ENCODE assay signal across 25 mouse cellular contexts in the genomic region with DNA sequence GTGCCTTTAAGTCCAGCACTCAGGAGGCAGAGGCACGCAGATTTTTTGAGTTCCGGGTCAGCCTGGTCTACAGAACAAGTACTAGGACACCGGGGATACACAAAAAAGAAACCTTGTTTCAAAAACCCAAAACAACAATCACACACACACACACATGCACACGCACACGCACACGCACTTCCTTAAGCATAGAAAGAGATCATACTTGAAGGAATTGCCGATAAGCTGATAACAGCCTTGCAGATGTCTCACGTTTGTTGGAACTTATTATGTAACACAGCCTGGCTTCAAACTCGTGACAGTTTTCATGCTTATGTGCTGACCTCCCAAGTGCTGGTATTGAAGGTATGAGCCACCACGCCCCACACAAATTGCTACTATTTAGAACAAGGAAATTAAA. TPM values are rescaled to one million over a fixed set of nuclear protein-coding genes. Genes with fewer than 3 reads are reported as not detected.
A peak's percentile ranks its signal among the peaks of the same experiment; 100 is the strongest.
DNase-seq lines count a peak whose midpoint lies in the region; ATAC-seq and TF ChIP-seq lines count a peak whose summit lies in the region.
"Had no signal": no experiment of that assay in that cellular context is flagged by ENCODE, and none has a peak within 500 bp of the region (broad histone marks: within the 10 kb centered on the region; RNA-seq: fewer than 3 reads in every experiment).

No protein-coding gene starts in this region.

- 56% methylated on average over 10 of the region's 10 CpGs for WGBS in liver, postnatal 0 days (ENCODE audit: insufficient replicate concordance)
- WGBS in intestine, embryonic 15.5 days = 83% methylated on average over 10 of the region's 10 CpGs
- WGBS in cerebellum, adult 2 months = 94% methylated on average over 10 of the region's 10 CpGs

- no peaks in the 10 kb centered on the region for H3K36me3 ChIP-seq in liver, postnatal 0 days (replicated peaks; ENCODE audit: insufficient read depth, low read length)
- H3K36me3 ChIP-seq in MEL (ENCODE audit: control insufficient read depth in 1 of 2, insufficient read depth in 2 of 2, low read length in 2 of 2) = peaks cover 0 to 3% of the 10 kb centered on the region in 2 experiments; a peak in 2 of 4 replicates
- no peaks in the 10 kb centered on the region for H3K36me3 ChIP-seq in intestine, embryonic 15.5 days
- H3K36me3 ChIP-seq: forebrain, embryonic 10.5 days; heart, embryonic 12.5 days; heart, embryonic 15.5 days; hindbrain, embryonic 10.5 days; hindbrain, embryonic 13.5 days had no signal

- TF ChIP-seq EP300 in liver, postnatal 0 days (IDR thresholded peaks at IDR 0.05; ENCODE audit: low read depth) = no peak
- TF ChIP-seq EP300 in MEL (IDR thresholded peaks at IDR 0.05; ENCODE audit: low read depth in 1 of 2, low read length in 2 of 2) = no peak

- H3K4me2 ChIP-seq in liver, postnatal 0 days (ENCODE audit: low read depth, low read length) = no peak overlapping the region
- H3K4me2 ChIP-seq in intestine, embryonic 15.5 days (replicated peaks) = no peak overlapping the region
- H3K4me2 ChIP-seq: forebrain, embryonic 13.5 days; heart, embryonic 12.5 days; heart, embryonic 15.5 days; hindbrain, embryonic 13.5 days had no signal

- DNase-seq in liver, postnatal 0 days = no peak
- DNase-seq in liver = no peak
- peak; percentile 20 for DNase-seq in MEL (ENCODE audit: low read depth, low spot score)
- DNase-seq in naive thymus-derived CD4-positive, alpha-beta T cell, adult 2 months (ENCODE audit: low read depth) = peak; percentile 53
- no peak for DNase-seq in thymus, postnatal 4 days
- no peak for DNase-seq in spleen, postnatal 10 days (ENCODE audit: low spot score in 2 of 2)
- no peak for DNase-seq in cerebellum, adult 2 months
- DNase-seq: adrenal gland, postnatal 10 days; adrenal gland, postnatal 36 days; cerebellum, adult 18-20 months; cerebellum, postnatal 10 days; cerebellum, postnatal 36 days; gastrocnemius, postnatal 10 days; gastrocnemius, postnatal 36 days; heart, postnatal 10 days; heart, postnatal 36 days had no signal

- H3K27me3 ChIP-seq in liver, postnatal 0 days (ENCODE audit: insufficient read depth, low read length) = no peaks in the 10 kb centered on the region
- no peaks in the 10 kb centered on the region; a peak in 1 of 4 replicates for H3K27me3 ChIP-seq in MEL (ENCODE audit: control insufficient read depth in 1 of 2, insufficient read depth in 2 of 2, low read length in 2 of 2)
- H3K27me3 ChIP-seq in intestine, embryonic 15.5 days (replicated peaks) = no peaks in the 10 kb centered on the region
- no peaks in the 10 kb centered on the region for H3K27me3 ChIP-seq in cerebellum, adult 2 months (ENCODE audit: control insufficient read depth, insufficient read depth, low read length)
- H3K27me3 ChIP-seq: forebrain, embryonic 13.5 days; heart, embryonic 12.5 days; heart, embryonic 15.5 days had no signal

- peaks cover 34% of the 10 kb centered on the region for H3K4me1 ChIP-seq in liver, postnatal 0 days (ENCODE audit: insufficient read depth)
- peaks cover 2 to 12% of the 10 kb centered on the region in 2 experiments; a peak in 2 of 4 replicates for H3K4me1 ChIP-seq in MEL (ENCODE audit: control insufficient read depth in 1 of 2, insufficient read depth in 2 of 2, low read length in 2 of 2)
- peaks cover 17% of the 10 kb centered on the region for H3K4me1 ChIP-seq in intestine, embryonic 15.5 days (replicated peaks)
- H3K4me1 ChIP-seq in cerebellum, adult 2 months (ENCODE audit: control insufficient read depth, insufficient read depth, low read length) = no peaks in the 10 kb centered on the region

- TF ChIP-seq RAD21 in MEL (IDR thresholded peaks at IDR 0.05; ENCODE audit: low read depth, low read length) = no peak

- no peak for TF ChIP-seq CTCF in liver, postnatal 0 days (IDR thresholded peaks at IDR 0.05; ENCODE audit: low read depth)
- no peak for TF ChIP-seq CTCF in MEL (IDR thresholded peaks at IDR 0.05 in 2 of 3, conservative IDR thresholded peaks at IDR 0.05 in 1 of 3; ENCODE audit: control insufficient read depth in 1 of 3, insufficient read depth in 1 of 3, low read depth in 2 of 3, low read length in 3 of 3, poor library complexity in 1 of 3, severe bottlenecking in 1 of 3)
- no peak for TF ChIP-seq CTCF in cerebellum, adult 2 months (IDR thresholded peaks at IDR 0.05; ENCODE audit: borderline replicate concordance, insufficient read depth, low read depth, low read length)

- H3K27ac ChIP-seq in liver, postnatal 0 days (ENCODE audit: low read depth) = peak overlapping the region; percentile 96; the same call in 1 of the 2 replicates
- no peak overlapping the region for H3K27ac ChIP-seq in MEL (ENCODE audit: control insufficient read depth, low read depth, low read length)
- peak overlapping the region; percentile 80 for H3K27ac ChIP-seq in intestine, embryonic 15.5 days
- H3K27ac ChIP-seq in cerebellum, adult 2 months (ENCODE audit: insufficient read depth, low read length) = no peak overlapping the region
- H3K27ac ChIP-seq: forebrain, embryonic 10.5 days; forebrain, embryonic 13.5 days; heart, embryonic 15.5 days; hindbrain, embryonic 10.5 days; hindbrain, embryonic 13.5 days had no signal

- no peaks in the 10 kb centered on the region for H3K9me3 ChIP-seq in liver, postnatal 0 days (ENCODE audit: low read length)
- no peaks in the 10 kb centered on the region for H3K9me3 ChIP-seq in MEL (replicated peaks; ENCODE audit: insufficient read depth, low read length)
- H3K9me3 ChIP-seq in intestine, embryonic 15.5 days = no peaks in the 10 kb centered on the region
- H3K9me3 ChIP-seq: forebrain, embryonic 10.5 days; forebrain, embryonic 13.5 days; heart, embryonic 12.5 days; heart, embryonic 15.5 days; hindbrain, embryonic 10.5 days; hindbrain, embryonic 13.5 days had no signal

- H3K9ac ChIP-seq in liver, postnatal 0 days (replicated peaks) = no peak overlapping the region
- no peak overlapping the region for H3K9ac ChIP-seq in MEL (ENCODE audit: control insufficient read depth, low read depth, low read length, poor library complexity, severe bottlenecking)
- H3K9ac ChIP-seq in intestine, embryonic 15.5 days = no peak overlapping the region
- H3K9ac ChIP-seq: forebrain, embryonic 13.5 days; heart, embryonic 12.5 days; heart, embryonic 15.5 days; hindbrain, embryonic 13.5 days had no signal

- no peak overlapping the region for H3K4me3 ChIP-seq in liver, postnatal 0 days (ENCODE audit: low read depth, low read length)
- no peak overlapping the region for H3K4me3 ChIP-seq in MEL (ENCODE audit: control insufficient read depth in 1 of 2, insufficient read depth in 1 of 2, low read depth in 2 of 2, low read length in 2 of 2)
- H3K4me3 ChIP-seq in intestine, embryonic 15.5 days (replicated peaks) = no peak overlapping the region
- no peak overlapping the region for H3K4me3 ChIP-seq in cerebellum, adult 2 months (replicated peaks; ENCODE audit: insufficient read depth, low read depth, low read length)
- H3K4me3 ChIP-seq: forebrain, embryonic 10.5 days; forebrain, embryonic 13.5 days; heart, embryonic 12.5 days; heart, embryonic 15.5 days; hindbrain, embryonic 10.5 days; hindbrain, embryonic 13.5 days had no signal

- H3K79me2 ChIP-seq in MEL (ENCODE audit: control insufficient read depth, insufficient read depth, low read length, poor library complexity) = no peaks in the 10 kb centered on the region

- TF ChIP-seq POLR2A in MEL (IDR thresholded peaks at IDR 0.05; ENCODE audit: control insufficient read depth in 1 of 2, insufficient read depth in 1 of 2, low read depth in 1 of 2, low read length in 2 of 2, poor library complexity in 1 of 2) = no peak
- no peak for TF ChIP-seq POLR2A in cerebellum, adult 2 months (IDR thresholded peaks at IDR 0.05; ENCODE audit: borderline replicate concordance, insufficient read depth, low read length)

- ATAC-seq in liver, postnatal 0 days = no peak
- no peak for ATAC-seq in intestine, embryonic 15.5 days
- ATAC-seq: forebrain, embryonic 13.5 days; forebrain, embryonic 16.5 days; hindbrain, embryonic 16.5 days had no signal

TF ChIP-seq in MEL, 35 proteins besides CTCF, POLR2A, EP300 and RAD21:
- TF ChIP-seq GATA1 (IDR thresholded peaks at IDR 0.05; ENCODE audit: low read depth, low read length) = 0 out of 2 replicates have a peak, but pooled peaks have one; percentile 16
- peak; percentile 72; the same call in 1 of the 2 replicates for TF ChIP-seq BHLHE40 (IDR thresholded peaks at IDR 0.05; ENCODE audit: borderline replicate concordance, low read depth, low read length)
- no peak for TF ChIP-seq TAL1 (IDR thresholded peaks at IDR 0.05; ENCODE audit: low read length)

RNA-seq across cellular contexts. Expression of a gene that starts 29.1 kb away (rescaled TPM):
- polyA plus RNA-seq in liver, postnatal 0 days (2015; fragmentation: Nextera tagmentation; extraction: Ambion mirVana) = 7.4 and 7.8 TPM in 2 replicates
- total RNA-seq in MEL (2012; rRNA removed) = 3.8 and 3.9 TPM in 2 replicates
- polyA plus RNA-seq in MEL (2012; ENCODE audit: insufficient read depth in 1 of 2, insufficient read length in 2 of 2, low read depth in 1 of 2, low replicate concordance in 2 of 2, missing spikeins in 1 of 2) = 1 to 10 TPM in 1 of 2 experiments, not detected in 1; 6.3 TPM
- polyA plus RNA-seq in intestine, embryonic 15.5 days (2015; fragmentation: Nextera tagmentation; extraction: Ambion mirVana) = 20.3 and 21.0 TPM in 2 replicates
- polyA plus RNA-seq in cerebellum, adult 2 months (2012; rRNA removed) = 27.6 and 29.3 TPM in 2 replicates

RNA-seq across cellular contexts. Expression of a gene that starts 50.9 kb away (rescaled TPM):
- 3.8 and 4.2 TPM in 2 replicates for polyA plus RNA-seq in liver, postnatal 0 days (2015; fragmentation: Nextera tagmentation; extraction: Ambion mirVana)
- 0.10 and 0.23 TPM in 2 replicates for total RNA-seq in MEL (2012; rRNA removed)
- polyA plus RNA-seq in MEL (2012; ENCODE audit: insufficient read depth in 1 of 2, insufficient read length in 2 of 2, low read depth in 1 of 2, low replicate concordance in 2 of 2, missing spikeins in 1 of 2) = under 1 TPM in 1 of 2 experiments, not detected in 1; 0.86 TPM
- polyA plus RNA-seq in intestine, embryonic 15.5 days (2015; fragmentation: Nextera tagmentation; extraction: Ambion mirVana) = 2.7 TPM in 2 replicates
- polyA plus RNA-seq in cerebellum, adult 2 months (2012; rRNA removed) = 0.75 and 0.76 TPM in 2 replicates
- polyA plus RNA-seq: forebrain, embryonic 13.5 days; forebrain, embryonic 16.5 days had no signal

Comparison
In these comparisons a context has a peak if more than half of its experiments do, and no peak if none do; other contexts are left out.
1. DNase-seq: peak in MEL (single experiment) and naive thymus-derived CD4-positive, alpha-beta T cell, adult 2 months (single experiment); none in liver, postnatal 0 days (single experiment), liver (single experiment), thymus, postnatal 4 days (single experiment), spleen, postnatal 10 days (0 of 2) and cerebellum, adult 2 months (0 of 2).
2. H3K27ac ChIP-seq: peak in liver, postnatal 0 days (single experiment) and intestine, embryonic 15.5 days (single experiment); none in MEL (single experiment) and cerebellum, adult 2 months (single experiment).